Mouse (Mus musculus): ENCODE results near the gene Rad51b. TPM values are rescaled to one million over a fixed set of nuclear protein-coding genes. Genes with fewer than 3 reads are reported as not detected.
A peak's percentile ranks its signal among the peaks of the same experiment; 100 is the strongest.

Rad51b gene
- polyA plus RNA-seq, 1 experiment from 2014 or later, result 8.9 TPM

GRCm38 (mm10) chr12:79506421-79506820 is 209.3 kb downstream of the Rad51b start:
- no peaks in the 10 kb centered on the region for H3K27me3 ChIP-seq (ENCODE audit: insufficient read depth, low read length)
- no peak overlapping the region for H3K4me3 ChIP-seq (ENCODE audit: low read length)
- WGBS, result 56% methylated on average over 4 of the region's 4 CpGs
- no peaks in the 10 kb centered on the region for H3K9me3 ChIP-seq (ENCODE audit: low read length)
- no peak for ATAC-seq (ENCODE audit: low FRiP score, low TSS enrichment)
- H3K27ac ChIP-seq (ENCODE audit: low read length), result peak overlapping the region; percentile 89
- H3K4me2 ChIP-seq (replicated peaks; ENCODE audit: low read depth, low read length), result no peak overlapping the region
- no peaks in the 10 kb centered on the region for H3K36me3 ChIP-seq (ENCODE audit: insufficient read depth, low read length)
- H3K9ac ChIP-seq (replicated peaks; ENCODE audit: low read length), result no peak overlapping the region
- H3K4me1 ChIP-seq (ENCODE audit: insufficient read depth, low read length), result peaks cover 44% of the 10 kb centered on the region

- Histone ChIP-seq H3K4me1 (ENCODE audit: insufficient read depth, low read length) (peaks cover 49% of the 10 kb centered on the region), H3K4me2 (replicated peaks; ENCODE audit: low read depth, low read length) (peak overlapping the region; percentile 13; the same call in 1 of the 2 replicates), H3K9ac (replicated peaks; ENCODE audit: low read length) (peak overlapping the region; percentile 18; the same call in 1 of the 2 replicates), H3K27me3 (ENCODE audit: insufficient read depth, low read length) (no peaks in the 10 kb centered on the region), H3K27ac (ENCODE audit: low read length) (peak overlapping the region; percentile 89), H3K9me3 (ENCODE audit: low read length) (no peaks in the 10 kb centered on the region), H3K36me3 (ENCODE audit: insufficient read depth, low read length) (no peaks in the 10 kb centered on the region), H3K4me3 (ENCODE audit: low read length) (no peak overlapping the region)
- WGBS, result 6% methylated on average over 8 of the region's 8 CpGs
- peak; percentile 73 for ATAC-seq (ENCODE audit: low FRiP score, low TSS enrichment)
Observed at GRCm38 (mm10) chr12:79507141-79507681, 210.1 kb downstream of the Rad51b start.

GRCm38 (mm10) chr12:79511454-79512204 is 214.5 kb downstream of the Rad51b start:
- Histone ChIP-seq H3K9me3 (ENCODE audit: low read length) (no peaks in the 10 kb centered on the region), H3K9ac (replicated peaks; ENCODE audit: low read length) (peak overlapping the region; percentile 55; the same call in 1 of the 2 replicates), H3K4me2 (replicated peaks; ENCODE audit: low read depth, low read length) (no peak overlapping the region), H3K4me1 (ENCODE audit: insufficient read depth, low read length) (peaks cover 37% of the 10 kb centered on the region), H3K27ac (ENCODE audit: low read length) (peak overlapping the region; percentile 91), H3K36me3 (ENCODE audit: insufficient read depth, low read length) (no peaks in the 10 kb centered on the region), H3K27me3 (ENCODE audit: insufficient read depth, low read length) (no peaks in the 10 kb centered on the region), H3K4me3 (ENCODE audit: low read length) (no peak overlapping the region)
- WGBS, result 49% methylated on average over 11 of the region's 11 CpGs
- peak; percentile 28; the same call in 1 of the 2 replicates for ATAC-seq (ENCODE audit: low FRiP score, low TSS enrichment)

- 59% methylated on average over 10 of the region's 10 CpGs for WGBS
- ATAC-seq (ENCODE audit: low FRiP score, low TSS enrichment), result peak; percentile 36; the same call in 1 of the 2 replicates
- peak overlapping the region; percentile 55; the same call in 1 of the 2 replicates for H3K9ac ChIP-seq (replicated peaks; ENCODE audit: low read length)
Observed at GRCm38 (mm10) chr12:79512205-79512886, 215.3 kb downstream of the Rad51b start.

GRCm38 (mm10) chr12:79512982-79513681 is 216.1 kb downstream of the Rad51b start:
- 85% methylated on average over 5 of the region's 5 CpGs for WGBS

More at GRCm38 (mm10) chr12:79512205-79512886, 215.3 kb downstream of the Rad51b start:
- Histone ChIP-seq H3K4me3 (ENCODE audit: low read length) (no peak overlapping the region), H3K4me1 (ENCODE audit: insufficient read depth, low read length) (peaks cover 30% of the 10 kb centered on the region), H3K36me3 (ENCODE audit: insufficient read depth, low read length) (no peaks in the 10 kb centered on the region), H3K4me2 (replicated peaks; ENCODE audit: low read depth, low read length) (no peak overlapping the region), H3K27me3 (ENCODE audit: insufficient read depth, low read length) (no peaks in the 10 kb centered on the region), H3K9me3 (ENCODE audit: low read length) (no peaks in the 10 kb centered on the region), H3K27ac (ENCODE audit: low read length) (peak overlapping the region; percentile 91)

GRCm38 (mm10) chr12:79514680-79515079 is 217.6 kb downstream of the Rad51b start:
- Histone ChIP-seq H3K9ac (replicated peaks; ENCODE audit: low read length) (no peak overlapping the region), H3K36me3 (ENCODE audit: insufficient read depth, low read length) (no peaks in the 10 kb centered on the region), H3K27ac (ENCODE audit: low read length) (peak overlapping the region; percentile 93), H3K9me3 (ENCODE audit: low read length) (no peaks in the 10 kb centered on the region), H3K4me3 (ENCODE audit: low read length) (no peak overlapping the region), H3K4me2 (replicated peaks; ENCODE audit: low read depth, low read length) (no peak overlapping the region), H3K27me3 (ENCODE audit: insufficient read depth, low read length) (no peaks in the 10 kb centered on the region), H3K4me1 (ENCODE audit: insufficient read depth, low read length) (peaks cover 23% of the 10 kb centered on the region)
- WGBS, result 97% methylated on average over 3 of the region's 3 CpGs
- ATAC-seq (ENCODE audit: low FRiP score, low TSS enrichment), result no peak

More at GRCm38 (mm10) chr12:79512982-79513681, 216.1 kb downstream of the Rad51b start:
- Histone ChIP-seq H3K27ac (ENCODE audit: low read length) (peak overlapping the region; percentile 80), H3K27me3 (ENCODE audit: insufficient read depth, low read length) (no peaks in the 10 kb centered on the region), H3K4me3 (ENCODE audit: low read length) (no peak overlapping the region), H3K9me3 (ENCODE audit: low read length) (no peaks in the 10 kb centered on the region), H3K9ac (replicated peaks; ENCODE audit: low read length) (no peak overlapping the region), H3K4me1 (ENCODE audit: insufficient read depth, low read length) (peaks cover 23% of the 10 kb centered on the region), H3K4me2 (replicated peaks; ENCODE audit: low read depth, low read length) (no peak overlapping the region), H3K36me3 (ENCODE audit: insufficient read depth, low read length) (no peaks in the 10 kb centered on the region)
- ATAC-seq (ENCODE audit: low FRiP score, low TSS enrichment), result no peak

- 16% methylated on average over 1 of the region's 1 CpGs for WGBS
- peaks cover 26% of the 10 kb centered on the region; the same call in 1 of the 2 replicates for H3K4me1 ChIP-seq (ENCODE audit: insufficient read depth, low read length)
- no peak overlapping the region for H3K4me2 ChIP-seq (replicated peaks; ENCODE audit: low read depth, low read length)
- H3K4me3 ChIP-seq (ENCODE audit: low read length), result no peak overlapping the region
- H3K36me3 ChIP-seq (ENCODE audit: insufficient read depth, low read length), result no peaks in the 10 kb centered on the region
- H3K27me3 ChIP-seq (ENCODE audit: insufficient read depth, low read length), result no peaks in the 10 kb centered on the region
- H3K9ac ChIP-seq (replicated peaks; ENCODE audit: low read length), result no peak overlapping the region; the same call in 1 of the 2 replicates
- no peak for ATAC-seq (ENCODE audit: low FRiP score, low TSS enrichment)
- H3K9me3 ChIP-seq (ENCODE audit: low read length), result no peaks in the 10 kb centered on the region
- peak overlapping the region; percentile 50; the same call in 1 of the 2 replicates for H3K27ac ChIP-seq (ENCODE audit: low read length)
Observed at GRCm38 (mm10) chr12:79522374-79522773, 225.3 kb downstream of the Rad51b start.

- Histone ChIP-seq H3K27me3 (ENCODE audit: insufficient read depth, low read length) (no peaks in the 10 kb centered on the region), H3K36me3 (ENCODE audit: insufficient read depth, low read length) (0 out of 2 replicates have a peak, but pooled peaks cover 2% of the 10 kb centered on the region), H3K9me3 (ENCODE audit: low read length) (peaks cover 4% of the 10 kb centered on the region; the same call in 1 of the 2 replicates), H3K9ac (replicated peaks; ENCODE audit: low read length) (no peak overlapping the region; the same call in 1 of the 2 replicates), H3K4me2 (replicated peaks; ENCODE audit: low read depth, low read length) (no peak overlapping the region), H3K4me3 (ENCODE audit: low read length) (no peak overlapping the region), H3K27ac (ENCODE audit: low read length) (peak overlapping the region; percentile 69; the same call in 1 of the 2 replicates), H3K4me1 (ENCODE audit: insufficient read depth, low read length) (peaks cover 30% of the 10 kb centered on the region; the same call in 1 of the 2 replicates)
- ATAC-seq (ENCODE audit: low FRiP score, low TSS enrichment), result no peak
- 62% methylated on average over 14 of the region's 14 CpGs for WGBS
Observed at GRCm38 (mm10) chr12:79524941-79525871, 228.1 kb downstream of the Rad51b start.
